In genomic region chr19:36350870-36351269, GRCm38 (mm10) we compare ENCODE assay signal across 14 mouse cellular contexts.
"Had no signal": no experiment of that assay in that cellular context is flagged by ENCODE, and none has a peak within 500 bp of the region (broad histone marks: within the 10 kb centered on the region; RNA-seq: fewer than 3 reads in every experiment).

No protein-coding gene starts in this region.

- DNase-seq: right cerebral cortex, adult 18-20 months; right cerebral cortex, postnatal 14 days; right cerebral cortex, postnatal 25 days; right cerebral cortex, postnatal 4 days; spleen, adult 18-20 months; thymus, adult 18-20 months; thymus, postnatal 14 days; thymus, postnatal 25 days; thymus, postnatal 36 days; thymus, postnatal 4 days had no signal

- H3K9ac ChIP-seq: neural tube, embryonic 13.5 days; neural tube, embryonic 15.5 days; stomach, embryonic 15.5 days had no signal

- H3K36me3 ChIP-seq: neural tube, embryonic 13.5 days; neural tube, embryonic 15.5 days; stomach, embryonic 15.5 days had no signal

- H3K27ac ChIP-seq: neural tube, embryonic 13.5 days; neural tube, embryonic 15.5 days; stomach, embryonic 15.5 days; stomach, postnatal 0 days had no signal

- H3K4me3 ChIP-seq: neural tube, embryonic 13.5 days; neural tube, embryonic 15.5 days; stomach, embryonic 15.5 days had no signal

- H3K4me2 ChIP-seq: neural tube, embryonic 15.5 days; stomach, embryonic 15.5 days had no signal

- H3K9me3 ChIP-seq: neural tube, embryonic 13.5 days; neural tube, embryonic 15.5 days; stomach, embryonic 15.5 days had no signal
